Mouse (Mus musculus): ENCODE measurements around the gene Abhd4. TPM values are rescaled to one million over a fixed set of nuclear protein-coding genes. Genes with fewer than 3 reads are reported as not detected.

The Abhd4 gene
- total RNA-seq, 2 experiments from 2014 or later = 52.2 to 59.7 TPM

- intact Hi-C loops (cut with DNase I) = no loop called here
- no peak for DNase-seq
Measured at GRCm38 (mm10) chr14:54265951-54266350, 12.0 kb downstream of the Abhd4 start.

GRCm38 (mm10) chr14:54267966-54268365 is 14.0 kb downstream of the Abhd4 start:
- DNase-seq = no peak
- intact Hi-C loops (cut with DNase I) = no loop called here

GRCm38 (mm10) chr14:54269566-54269965 is 15.6 kb downstream of the Abhd4 start:
- DNase-seq = no peak
- intact Hi-C loops (cut with DNase I) = no loop called here

GRCm38 (mm10) chr14:54270413-54270812 is 16.4 kb downstream of the Abhd4 start:
- intact Hi-C loops (cut with DNase I) = no loop called here
- DNase-seq = no peak

- intact Hi-C loops (cut with DNase I) = no loop called here
Measured at GRCm38 (mm10) chr14:54271976-54272606, 18.1 kb downstream of the Abhd4 start.

GRCm38 (mm10) chr14:54272696-54273095 is 18.7 kb downstream of the Abhd4 start:
- DNase-seq = no peak
- intact Hi-C loops (cut with DNase I) = no loop called here

More at GRCm38 (mm10) chr14:54271976-54272606, 18.1 kb downstream of the Abhd4 start:
- no peak for DNase-seq

- no peak for DNase-seq
- intact Hi-C loops (cut with DNase I) = no loop called here
Measured at GRCm38 (mm10) chr14:54276446-54276845, 22.5 kb downstream of the Abhd4 start.

- DNase-seq = no peak
- intact Hi-C loops (cut with DNase I) = no loop called here
Measured at GRCm38 (mm10) chr14:54284839-54285238, 30.9 kb downstream of the Abhd4 start, which contains the start of gene Olfr49. Olfr49 (minus strand) TSS chr14:54284939.

GRCm38 (mm10) chr14:54300136-54300535 is 46.1 kb downstream of the Abhd4 start:
- intact Hi-C loops (cut with DNase I) = no loop called here

GRCm38 (mm10) chr14:54300676-54301075 is 46.7 kb downstream of the Abhd4 start:
- DNase-seq = no peak
- intact Hi-C loops (cut with DNase I) = no loop called here

More at GRCm38 (mm10) chr14:54300136-54300535, 46.1 kb downstream of the Abhd4 start:
- no peak for DNase-seq

- intact Hi-C loops (cut with DNase I) = no loop called here
Measured at GRCm38 (mm10) chr14:54311763-54312162, 57.8 kb downstream of the Abhd4 start.

More at GRCm38 (mm10) chr14:54311763-54312162, 57.8 kb downstream of the Abhd4 start:
- no peak for DNase-seq

Other genes with a start within 250 kb of the Abhd4 start
- 100 to 1,000 TPM in 1 of 2 experiments, 10 to 100 TPM in 1; 96.6 to 101 TPM for gene Dad1, start 84 bp upstream of the Abhd4 start, total RNA-seq (2021)
- gene Olfr49, start 30.8 kb downstream of the Abhd4 start, total RNA-seq (2021) = not detected
- gene Oxa1l, start 106.6 kb downstream of the Abhd4 start, total RNA-seq (2021) = 10 to 100 TPM; 97.2 to 98.9 TPM
- gene Slc7a7, start 163.6 kb downstream of the Abhd4 start, total RNA-seq (2021) = 1 to 10 TPM; 4.1 to 6.1 TPM
- gene Mrpl52, start 172.7 kb downstream of the Abhd4 start, total RNA-seq (2021) = 100 to 1,000 TPM; 118 to 126 TPM
- 10 to 100 TPM; 12.6 to 19.1 TPM for gene Mmp14, start 177.4 kb downstream of the Abhd4 start, total RNA-seq (2021)
- 10 to 100 TPM; 55.5 to 57.6 TPM for gene Lrp10, start 209.9 kb downstream of the Abhd4 start, total RNA-seq (2021)
- gene Rem2, start 221.9 kb downstream of the Abhd4 start, total RNA-seq (2021) = not detected

Data from heart, postnatal 36 days (tissue).